Comparison of ENCODE assay signal across 16 mouse cellular contexts in the genomic region with DNA sequence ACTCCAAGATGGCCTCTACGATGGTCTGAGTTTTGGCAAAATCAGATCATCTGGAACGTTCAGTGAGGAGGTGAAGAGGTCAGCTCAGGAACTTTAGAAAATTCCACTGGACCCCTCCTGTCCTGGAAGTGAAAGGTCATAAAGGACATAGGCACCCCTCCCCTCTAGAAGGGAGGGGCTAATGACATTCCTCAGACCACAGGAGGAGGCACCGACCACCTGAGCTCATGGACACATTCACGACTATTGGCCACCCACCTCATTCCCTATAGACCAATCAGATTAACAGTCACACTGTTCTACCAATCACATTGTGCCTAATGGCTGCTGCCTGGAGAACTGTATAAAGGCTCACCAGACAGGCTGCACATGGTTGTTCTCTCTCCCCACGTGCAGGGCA.
"Had no signal": no experiment of that assay in that cellular context is flagged by ENCODE, and none has a peak within 500 bp of the region (broad histone marks: within the 10 kb centered on the region; RNA-seq: fewer than 3 reads in every experiment).

No protein-coding gene starts in this region.

- H3K4me3 ChIP-seq: neural tube, embryonic 13.5 days; neural tube, embryonic 15.5 days; stomach, embryonic 15.5 days had no signal

- H3K27ac ChIP-seq: neural tube, embryonic 13.5 days; neural tube, embryonic 15.5 days; stomach, embryonic 15.5 days; stomach, postnatal 0 days had no signal

- DNase-seq: retina, postnatal 1 day; right cerebral cortex, adult 18-20 months; right cerebral cortex, postnatal 14 days; right cerebral cortex, postnatal 25 days; right cerebral cortex, postnatal 4 days; spleen, adult 18-20 months; thymus, adult 18-20 months; thymus, adult 2 months; thymus, postnatal 14 days; thymus, postnatal 25 days; thymus, postnatal 36 days; thymus, postnatal 4 days had no signal
